Mouse (Mus musculus): ENCODE measurements around the gene Tlk1. TPM values are rescaled to one million over a fixed set of nuclear protein-coding genes. Genes with fewer than 3 reads are reported as not detected.

Tlk1 gene
- polyA plus RNA-seq, 1 experiment: 52.2 TPM

DNA sequence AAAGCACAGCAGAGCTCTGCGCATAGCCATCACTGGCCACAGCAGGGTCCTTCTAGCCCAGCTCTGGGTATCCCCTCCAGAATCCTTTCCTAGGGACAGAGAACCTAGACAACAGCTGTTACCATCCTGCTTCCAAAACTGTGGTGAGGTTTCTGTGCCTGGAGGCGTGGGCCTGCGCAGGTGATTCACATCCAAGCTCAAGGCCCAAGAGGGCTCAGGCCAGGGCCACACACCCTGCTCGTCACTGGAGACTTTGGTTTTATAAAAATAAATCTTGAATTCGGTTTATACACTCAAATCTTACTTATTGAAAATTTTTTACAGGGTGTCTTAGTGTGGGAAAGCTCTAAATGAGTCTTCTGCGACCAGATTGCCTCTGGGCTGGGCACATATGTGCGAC, 115.3 kb downstream of the Tlk1 start:
- TF ChIP-seq CTCF (IDR thresholded peaks at IDR 0.05; ENCODE audit: low read depth, low read length) (no peak), POLR2A (IDR thresholded peaks at IDR 0.05; ENCODE audit: borderline replicate concordance, low read depth, low read length) (no peak)
- Histone ChIP-seq H3K4me1 (ENCODE audit: control insufficient read depth, insufficient read depth, low read length) (no peaks in the 10 kb centered on the region), H3K27ac (ENCODE audit: insufficient read depth, low read depth, low read length) (no peak overlapping the region), H3K4me3 (ENCODE audit: insufficient read depth, low read length) (no peak overlapping the region)

DNA sequence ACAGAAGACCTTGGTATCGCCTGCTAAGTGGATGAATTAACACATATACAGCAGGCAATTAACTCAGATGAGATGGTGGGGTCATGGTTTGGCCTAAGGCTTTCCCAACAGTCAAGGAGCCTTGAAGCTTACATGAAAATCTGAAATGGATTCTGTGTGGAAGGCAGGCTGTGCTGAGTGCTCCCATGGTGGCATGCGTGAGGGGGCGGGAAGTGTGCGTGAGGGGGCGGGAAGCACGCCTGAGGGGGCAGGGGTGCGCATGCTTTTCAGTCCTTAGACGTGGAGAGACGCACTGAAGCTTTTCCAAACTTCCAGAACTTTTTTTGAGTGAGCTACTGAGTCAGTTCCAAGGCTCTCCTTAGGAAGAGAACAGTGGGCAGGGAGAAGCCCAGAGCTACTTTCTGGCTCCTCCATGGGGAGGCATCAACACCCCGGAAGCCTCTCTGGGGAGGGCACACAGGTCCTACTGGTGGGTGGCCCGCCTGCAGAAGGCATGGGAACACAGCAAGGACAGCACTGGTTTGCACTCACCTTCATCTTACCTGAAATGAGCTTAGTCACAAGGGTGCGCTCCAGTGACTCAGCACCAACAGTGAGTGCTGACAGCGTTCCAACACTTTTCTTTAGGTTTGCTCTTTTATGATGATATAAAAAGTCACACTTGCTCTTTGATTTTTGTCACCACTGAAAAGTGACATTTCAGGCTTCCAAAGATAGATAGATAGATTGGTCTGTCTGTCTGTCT, 116.4 kb downstream of the Tlk1 start:
- no peak overlapping the region for H3K4me3 ChIP-seq (ENCODE audit: insufficient read depth, low read length)
- no peak overlapping the region for H3K27ac ChIP-seq (ENCODE audit: insufficient read depth, low read depth, low read length)
- H3K4me1 ChIP-seq (ENCODE audit: control insufficient read depth, insufficient read depth, low read length): no peaks in the 10 kb centered on the region
- TF ChIP-seq CTCF (IDR thresholded peaks at IDR 0.05; ENCODE audit: low read depth, low read length) (no peak), POLR2A (IDR thresholded peaks at IDR 0.05; ENCODE audit: borderline replicate concordance, low read depth, low read length) (no peak)

DNA sequence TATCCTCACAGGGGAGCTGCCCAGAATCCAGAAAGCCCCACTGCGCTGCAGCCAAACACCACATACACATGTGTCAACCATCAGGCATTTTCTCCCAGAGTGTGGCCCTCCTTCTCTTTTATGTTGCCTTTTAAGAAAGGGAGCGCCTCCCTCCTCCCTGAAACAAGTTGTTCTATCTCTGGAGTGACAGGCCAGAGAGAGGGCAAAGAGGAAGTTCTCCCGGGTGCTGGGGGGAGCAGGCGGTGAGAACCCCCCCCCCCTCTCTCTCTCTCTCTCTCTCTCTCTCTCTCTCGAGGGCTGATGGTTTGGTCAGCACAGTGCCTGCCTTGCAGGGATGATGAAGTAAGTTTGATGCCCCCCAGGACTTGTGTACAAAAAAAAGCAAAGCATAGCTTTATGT, 123.1 kb downstream of the Tlk1 start:
- H3K4me3 ChIP-seq (ENCODE audit: insufficient read depth, low read length): no peak overlapping the region
- peaks cover 4% of the 10 kb centered on the region for H3K4me1 ChIP-seq (ENCODE audit: control insufficient read depth, insufficient read depth, low read length)
- no peak for TF ChIP-seq POLR2A (IDR thresholded peaks at IDR 0.05; ENCODE audit: borderline replicate concordance, low read depth, low read length)
- TF ChIP-seq CTCF (IDR thresholded peaks at IDR 0.05; ENCODE audit: low read depth, low read length): no peak
- no peak overlapping the region for H3K27ac ChIP-seq (ENCODE audit: insufficient read depth, low read depth, low read length)

DNA sequence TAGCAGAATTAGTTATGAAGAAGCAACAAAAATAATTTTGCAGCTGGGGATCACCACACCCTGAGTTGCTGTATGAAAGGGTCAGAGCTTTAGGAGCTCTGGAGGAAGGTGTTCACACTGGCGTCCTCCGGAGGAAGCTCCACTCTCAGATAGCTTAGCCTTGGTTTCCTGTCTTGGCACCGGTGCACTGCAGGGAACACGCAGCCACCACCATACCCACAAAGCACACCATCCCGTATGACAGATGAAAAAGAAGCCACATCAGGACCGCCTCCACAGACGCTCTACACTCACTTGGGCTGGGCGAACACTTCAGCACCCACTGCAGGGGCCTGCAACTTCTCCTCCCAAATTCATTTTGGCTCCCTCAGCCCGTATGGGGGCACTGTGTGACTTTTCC, 124.0 kb downstream of the Tlk1 start:
- H3K4me3 ChIP-seq (ENCODE audit: insufficient read depth, low read length): no peak overlapping the region
- TF ChIP-seq CTCF (IDR thresholded peaks at IDR 0.05; ENCODE audit: low read depth, low read length): no peak
- no peak for TF ChIP-seq POLR2A (IDR thresholded peaks at IDR 0.05; ENCODE audit: borderline replicate concordance, low read depth, low read length)

DNA sequence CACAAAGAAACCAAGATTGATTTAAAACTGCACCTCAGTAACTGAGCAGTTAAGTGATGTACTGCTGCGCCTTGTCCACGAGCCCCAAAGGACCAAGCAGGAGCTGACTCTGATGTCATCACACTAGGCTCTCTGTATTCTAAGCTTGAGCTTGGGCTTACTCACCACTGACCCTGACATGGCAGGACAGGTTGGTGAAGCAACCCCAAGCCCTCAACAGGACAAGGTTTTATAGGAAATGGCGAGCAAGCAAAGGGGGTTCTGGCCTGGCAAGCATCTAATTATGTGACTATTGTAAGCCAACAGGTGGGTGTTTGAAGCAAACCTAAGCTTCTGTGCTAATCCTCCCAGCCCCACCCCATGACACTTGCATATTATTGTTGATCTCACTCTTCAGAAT, 124.7 kb downstream of the Tlk1 start:
- H3K27ac ChIP-seq (ENCODE audit: insufficient read depth, low read depth, low read length): no peak overlapping the region
- H3K4me3 ChIP-seq (ENCODE audit: insufficient read depth, low read length): no peak overlapping the region
- peaks cover 4% of the 10 kb centered on the region for H3K4me1 ChIP-seq (ENCODE audit: control insufficient read depth, insufficient read depth, low read length)
- TF ChIP-seq CTCF (IDR thresholded peaks at IDR 0.05; ENCODE audit: low read depth, low read length) (no peak), POLR2A (IDR thresholded peaks at IDR 0.05; ENCODE audit: borderline replicate concordance, low read depth, low read length) (no peak)

More for the DNA sequence above, 124.0 kb downstream of the Tlk1 start:
- Histone ChIP-seq H3K27ac (ENCODE audit: insufficient read depth, low read depth, low read length) (no peak overlapping the region), H3K4me1 (ENCODE audit: control insufficient read depth, insufficient read depth, low read length) (peaks cover 4% of the 10 kb centered on the region)

DNA sequence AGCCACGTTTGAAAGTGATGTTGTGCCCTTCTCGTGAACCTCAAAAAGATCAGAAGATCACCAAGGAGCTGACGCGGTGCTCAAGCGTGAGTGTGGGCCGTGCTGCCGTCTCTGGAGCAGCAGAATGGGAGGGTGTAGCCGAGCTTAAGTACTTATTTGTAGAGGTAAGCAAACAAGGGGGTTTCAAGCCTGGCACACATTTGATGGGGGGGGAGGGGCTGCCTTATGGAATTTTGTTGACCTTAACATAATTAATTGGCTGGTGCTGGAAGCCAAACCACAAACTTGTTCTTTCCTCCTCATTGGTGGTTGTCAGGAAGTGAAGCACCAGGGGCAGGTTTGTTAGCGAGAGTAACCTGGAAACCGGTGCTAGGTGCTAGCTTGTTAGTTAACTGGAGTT, 129.8 kb downstream of the Tlk1 start:
- no peaks in the 10 kb centered on the region for H3K4me1 ChIP-seq (ENCODE audit: control insufficient read depth, insufficient read depth, low read length)
- H3K4me3 ChIP-seq (ENCODE audit: insufficient read depth, low read length): no peak overlapping the region
- TF ChIP-seq CTCF (IDR thresholded peaks at IDR 0.05; ENCODE audit: low read depth, low read length) (no peak), POLR2A (IDR thresholded peaks at IDR 0.05; ENCODE audit: borderline replicate concordance, low read depth, low read length) (no peak)
- H3K27ac ChIP-seq (ENCODE audit: insufficient read depth, low read depth, low read length): no peak overlapping the region

DNA sequence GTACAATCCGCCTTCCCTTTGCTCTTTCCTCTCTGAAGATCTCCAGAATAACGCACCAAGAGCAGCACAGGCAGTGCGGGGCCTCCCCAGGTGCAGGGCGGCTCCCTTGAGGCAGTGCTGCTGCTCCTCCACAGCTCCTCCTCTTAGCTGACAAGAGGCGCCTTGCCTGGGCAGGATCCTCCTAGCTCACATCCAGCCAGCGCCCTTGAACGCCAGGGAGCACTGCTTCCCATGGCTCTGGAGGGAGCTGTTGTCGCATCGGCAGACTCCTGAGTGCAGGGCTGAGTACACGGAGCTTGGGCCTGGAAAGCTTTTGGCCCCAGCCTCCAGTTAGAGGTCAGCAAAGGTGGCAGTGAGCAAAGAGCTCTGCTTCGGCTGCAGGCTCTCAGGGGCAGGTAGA, 135.3 kb downstream of the Tlk1 start:
- Histone ChIP-seq H3K27ac (ENCODE audit: insufficient read depth, low read depth, low read length) (no peak overlapping the region), H3K4me1 (ENCODE audit: control insufficient read depth, insufficient read depth, low read length) (no peaks in the 10 kb centered on the region), H3K4me3 (ENCODE audit: insufficient read depth, low read length) (no peak overlapping the region)
- TF ChIP-seq CTCF (IDR thresholded peaks at IDR 0.05; ENCODE audit: low read depth, low read length): no peak
- no peak for TF ChIP-seq POLR2A (IDR thresholded peaks at IDR 0.05; ENCODE audit: borderline replicate concordance, low read depth, low read length)

DNA sequence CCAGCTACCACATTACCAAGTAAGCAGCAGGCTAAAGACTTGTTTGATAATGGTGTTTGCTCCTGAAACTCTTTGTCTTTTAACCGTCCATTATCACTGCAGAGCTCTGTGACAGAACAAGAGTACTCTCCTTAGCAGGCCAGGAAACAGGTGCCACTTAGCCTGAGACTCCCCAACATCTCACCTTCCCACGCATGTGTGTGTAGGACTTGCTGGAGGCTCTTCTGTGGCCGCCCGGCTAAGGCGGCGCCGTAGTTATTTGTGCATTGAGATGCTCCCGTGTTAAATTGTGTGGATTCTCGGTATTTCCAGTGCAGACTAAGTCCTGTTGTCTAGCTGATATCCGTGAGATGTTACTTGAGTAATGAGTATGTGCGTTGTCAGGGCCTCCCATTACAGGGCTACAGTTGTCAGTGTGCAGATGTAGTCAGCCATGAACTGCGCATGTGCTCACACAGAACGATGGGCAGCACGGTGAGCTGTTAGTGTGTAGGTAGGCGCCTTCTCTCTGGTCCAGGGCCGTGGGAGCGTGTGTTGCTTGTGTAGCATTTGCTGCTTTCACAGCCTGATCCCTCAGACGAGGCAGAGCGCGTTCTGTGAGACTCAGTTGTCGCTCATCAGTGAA, 137.0 kb downstream of the Tlk1 start:
- Histone ChIP-seq H3K4me3 (ENCODE audit: insufficient read depth, low read length) (no peak overlapping the region), H3K27ac (ENCODE audit: insufficient read depth, low read depth, low read length) (no peak overlapping the region), H3K4me1 (ENCODE audit: control insufficient read depth, insufficient read depth, low read length) (no peaks in the 10 kb centered on the region)
- TF ChIP-seq POLR2A (IDR thresholded peaks at IDR 0.05; ENCODE audit: borderline replicate concordance, low read depth, low read length) (no peak), CTCF (IDR thresholded peaks at IDR 0.05; ENCODE audit: low read depth, low read length) (no peak)

DNA sequence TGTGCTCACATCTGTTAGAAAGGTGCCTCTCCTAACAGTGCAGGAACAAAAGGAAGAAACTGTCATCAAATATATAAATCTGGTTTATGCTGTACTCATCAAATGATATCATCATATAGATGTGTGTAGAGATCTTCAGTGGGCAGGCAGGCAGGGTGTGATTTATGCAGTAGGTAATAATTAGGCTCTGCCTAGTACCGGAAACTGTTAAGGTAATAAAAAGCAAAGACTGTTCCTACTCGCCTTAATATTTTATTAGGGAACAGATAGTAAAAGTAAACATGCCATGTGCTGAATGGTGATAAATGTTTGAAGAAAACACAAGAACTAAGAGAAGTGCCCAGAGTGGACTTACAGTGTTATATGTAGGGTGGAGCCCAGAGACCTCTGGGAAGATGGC, 143.2 kb downstream of the Tlk1 start:
- Histone ChIP-seq H3K4me3 (ENCODE audit: insufficient read depth, low read length) (no peak overlapping the region), H3K4me1 (ENCODE audit: control insufficient read depth, insufficient read depth, low read length) (no peaks in the 10 kb centered on the region), H3K27ac (ENCODE audit: insufficient read depth, low read depth, low read length) (no peak overlapping the region)
- TF ChIP-seq POLR2A (IDR thresholded peaks at IDR 0.05; ENCODE audit: borderline replicate concordance, low read depth, low read length) (no peak), CTCF (IDR thresholded peaks at IDR 0.05; ENCODE audit: low read depth, low read length) (no peak)

DNA sequence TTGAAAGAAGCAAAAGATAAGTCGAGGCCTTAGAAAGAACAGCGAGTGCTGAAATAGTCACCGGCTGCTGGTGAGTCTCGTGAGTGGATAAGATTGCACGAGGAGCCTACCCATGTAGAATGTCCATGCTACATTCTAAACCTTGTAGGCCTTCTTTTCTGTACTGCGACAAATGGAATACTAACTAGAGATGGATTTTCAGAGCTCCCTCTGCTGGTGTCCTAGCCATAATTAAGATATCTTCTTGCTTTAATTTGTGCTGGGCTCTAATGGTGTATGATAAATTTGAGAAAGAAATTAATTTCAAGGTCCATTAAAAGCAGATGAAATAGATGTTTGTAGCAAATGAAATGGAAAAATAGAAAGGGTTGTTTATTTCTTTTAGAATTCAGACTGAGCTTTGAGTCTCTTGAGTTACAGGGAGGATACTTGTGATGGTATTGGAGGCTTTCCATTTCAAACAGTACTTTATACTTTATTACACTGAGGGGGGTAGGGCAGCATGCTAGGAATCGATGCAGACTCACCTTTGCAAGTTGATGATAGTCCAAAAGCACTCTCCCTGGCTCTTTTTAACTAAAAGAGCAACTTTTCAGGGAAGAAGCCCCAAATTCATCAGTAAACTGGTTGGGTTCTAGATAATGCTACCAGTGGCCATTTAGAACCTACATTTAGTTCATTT, 151.9 kb downstream of the Tlk1 start:
- no peak overlapping the region for H3K4me3 ChIP-seq (ENCODE audit: insufficient read depth, low read length)
- no peak overlapping the region for H3K27ac ChIP-seq (ENCODE audit: insufficient read depth, low read depth, low read length)
- peaks cover 17% of the 10 kb centered on the region for H3K4me1 ChIP-seq (ENCODE audit: control insufficient read depth, insufficient read depth, low read length)
- no peak for TF ChIP-seq POLR2A (IDR thresholded peaks at IDR 0.05; ENCODE audit: borderline replicate concordance, low read depth, low read length)
- no peak for TF ChIP-seq CTCF (IDR thresholded peaks at IDR 0.05; ENCODE audit: low read depth, low read length)
